Mouse (Mus musculus) neutrophil, adult 65 days (primary cell): ENCODE results near the gene Myof. TPM values are rescaled to one million over a fixed set of nuclear protein-coding genes. Genes with fewer than 3 reads are reported as not detected.

Experiments used
- total RNA-seq: library from RNA; stranded (reverse); gene quantifications from 2 replicates; pipeline ENCODE4 v1.2.4, GENCODE M21; 2023

Myof gene
- total RNA-seq, result 14.0 and 14.5 TPM in 2 replicates

GRCm38 (mm10) chr19:38043281-38043981 lies at the start of gene Myof:
Gene Myof, minus strand, starts transcription at chr19:38043577.

GRCm38 (mm10) chr19:38054720-38055192 lies 11.4 kb upstream of the Myof start, which contains the start of gene Cep55:
Gene Cep55, plus strand, starts transcription at chr19:38055011.

Other genes with a start within 250 kb of the Myof start
- gene Cep55, start 11.4 kb upstream of the Myof start, total RNA-seq, result 14.7 and 17.0 TPM in 2 replicates
- 0.39 TPM in 1 of 2 replicates, not detected in the other for gene Ffar4, start 53.5 kb upstream of the Myof start, total RNA-seq
- gene Rbp4, start 81.7 kb upstream of the Myof start, total RNA-seq, result not detected in 2 replicates
- gene Pde6c, start 89.2 kb upstream of the Myof start, total RNA-seq, result not detected in 2 replicates
- gene Fra10ac1, start 180.6 kb upstream of the Myof start, total RNA-seq, result 5.2 and 5.4 TPM in 2 replicates
- not detected in 2 replicates for gene Lgi1, start 221.0 kb upstream of the Myof start, total RNA-seq